Mouse (Mus musculus) thymus, adult 2 months (tissue): Measurements from ENCODE around the gene Esr1. TPM values are rescaled to one million over a fixed set of nuclear protein-coding genes. Genes with fewer than 3 reads are reported as not detected.
A peak's percentile ranks its signal among the peaks of the same experiment; 100 is the strongest.
"Not testable (repeated sequence)": the region's sequence is repeated elsewhere in the genome, so short reads cannot be mapped to it uniquely, and the experiment has no call there.

Experiments used
- DNase-seq: peaks from one replicate; pipeline ENCODE4 v3.0.0; 2021
- H3K27ac ChIP-seq: fragments of 200-500 bp; 2 replicates; pipeline ENCODE4 v1.5.1; 2012; ENCODE audit warnings: low read length, control low read depth; ENCODE audit not compliant: control insufficient read depth, insufficient read depth
- H3K27me3 ChIP-seq: fragments of 200-500 bp; 2 replicates; pipeline ENCODE4 v1.6.1; 2012; ENCODE audit warnings: mild to moderate bottlenecking, low read length, moderate library complexity, mixed read lengths; ENCODE audit not compliant: control insufficient read depth, insufficient read depth
- H3K36me3 ChIP-seq: fragments of 200-500 bp; 2 replicates; pipeline ENCODE4 v1.6.1; 2012; ENCODE audit warnings: mild to moderate bottlenecking, low read length, moderate library complexity; ENCODE audit not compliant: control insufficient read depth, insufficient read depth
- H3K4me1 ChIP-seq: fragments of 200-500 bp; replicated peaks from 2 replicates; pipeline ENCODE4 v1.6.1; 2012; ENCODE audit warnings: low read length; ENCODE audit not compliant: control insufficient read depth, insufficient read depth
- H3K4me3 ChIP-seq: fragments of 200-500 bp; 2 replicates; pipeline ENCODE4 v1.5.1; 2012; ENCODE audit warnings: mild to moderate bottlenecking, low read length, control low read depth, moderate library complexity; ENCODE audit not compliant: control insufficient read depth, insufficient read depth
- CTCF ChIP-seq: fragments of 200-500 bp; IDR thresholded peaks from 2 replicates; pipeline ENCODE4 v1.5.1; 2012; ENCODE audit warnings: mild to moderate bottlenecking, control low read depth, low read length, moderate library complexity, borderline replicate concordance; ENCODE audit not compliant: control insufficient read depth, poor library complexity, insufficient read depth; ENCODE audit errors: extremely low read depth
- POLR2A ChIP-seq: fragments of 200-500 bp; IDR thresholded peaks from 2 replicates; pipeline ENCODE4 v1.6.1; 2012; ENCODE audit warnings: mild to moderate bottlenecking, low read length, control low read depth, moderate library complexity; ENCODE audit not compliant: control insufficient read depth, poor library complexity, insufficient read depth; ENCODE audit errors: extremely low read depth
- WGBS: fragments of 180-500 bp; shearing (Covaris S2); methylation state at CpG from one replicate; pipeline ENCODE4 v1.1.7; 2018; 5-methylcytosine and 5-hydroxymethylcytosine counted together
- polyA plus RNA-seq: library from polyadenylated mRNA; depleted of rRNA; stranded (reverse); fragments of >200 nt; gene quantifications from 2 replicates; pipeline ENCODE4 v1.2.3, GENCODE M21; 2012

Esr1 gene
- polyA plus RNA-seq, 1 experiment, result 3.4 TPM

- Histone ChIP-seq H3K36me3 (no peaks in the 10 kb centered on the region), H3K4me3 (no peak overlapping the region), H3K27ac (no peak overlapping the region), H3K4me1 (no peaks in the 10 kb centered on the region), H3K27me3 (no peaks in the 10 kb centered on the region)
- TF ChIP-seq POLR2A, result no peak
- no peak for DNase-seq
- WGBS, result 97% methylated on average over 4 of the region's 4 CpGs
Observed at GRCm38 (mm10) chr10:4602466-4602865, 8.9 kb upstream of the Esr1 start.

- H3K27me3 ChIP-seq, result no peaks in the 10 kb centered on the region
- H3K27ac ChIP-seq, result no peak overlapping the region
- WGBS, result 89% methylated on average over 4 of the region's 4 CpGs
- no peaks in the 10 kb centered on the region for H3K4me1 ChIP-seq
- no peak for TF ChIP-seq POLR2A
- no peak for TF ChIP-seq CTCF
- H3K4me3 ChIP-seq, result no peak overlapping the region
- DNase-seq, result no peak
- H3K36me3 ChIP-seq, result no peaks in the 10 kb centered on the region
Observed at GRCm38 (mm10) chr10:4604527-4605209, 6.7 kb upstream of the Esr1 start.

GRCm38 (mm10) chr10:4610234-4610633 is 1.2 kb upstream of the Esr1 start:
- TF ChIP-seq CTCF (no peak), POLR2A (no peak)
- DNase-seq, result no peak
- H3K4me3 ChIP-seq, result no peak overlapping the region
- 89% methylated on average over 2 of the region's 2 CpGs for WGBS
- H3K36me3 ChIP-seq, result no peaks in the 10 kb centered on the region
- H3K4me1 ChIP-seq, result no peaks in the 10 kb centered on the region; the same call in 1 of the 2 replicates
- no peaks in the 10 kb centered on the region for H3K27me3 ChIP-seq
- no peak overlapping the region for H3K27ac ChIP-seq

GRCm38 (mm10) chr10:4612313-4613036 is 1.1 kb downstream of the Esr1 start:
- WGBS, result 3% methylated on average over 22 of the region's 22 CpGs
- no peak for TF ChIP-seq POLR2A
- no peak for TF ChIP-seq CTCF
- Histone ChIP-seq H3K4me3 (peak overlapping the region; percentile 54), H3K36me3 (no peaks in the 10 kb centered on the region), H3K4me1 (peaks cover 3% of the 10 kb centered on the region; the same call in 1 of the 2 replicates), H3K27ac (no peak overlapping the region), H3K27me3 (no peaks in the 10 kb centered on the region)
- DNase-seq, result peak; percentile 60

- Histone ChIP-seq H3K4me3 (no peak overlapping the region), H3K27ac (no peak overlapping the region), H3K36me3 (no peaks in the 10 kb centered on the region), H3K27me3 (no peaks in the 10 kb centered on the region), H3K4me1 (peaks cover 29% of the 10 kb centered on the region)
- TF ChIP-seq POLR2A (no peak), CTCF (no peak)
- DNase-seq, result no peak
- 27% methylated on average over 2 of the region's 2 CpGs for WGBS
Observed at GRCm38 (mm10) chr10:4618026-4618425, 6.6 kb downstream of the Esr1 start.

- H3K27ac ChIP-seq, result peak overlapping the region; percentile 74
- DNase-seq, result no peak
- no peak for TF ChIP-seq CTCF
- no peak for TF ChIP-seq POLR2A
- H3K4me1 ChIP-seq, result peaks cover 30% of the 10 kb centered on the region
- no peak overlapping the region for H3K4me3 ChIP-seq
- H3K36me3 ChIP-seq, result no peaks in the 10 kb centered on the region
- 55% methylated on average over 5 of the region's 5 CpGs for WGBS
- H3K27me3 ChIP-seq, result no peaks in the 10 kb centered on the region
Observed at GRCm38 (mm10) chr10:4618686-4619085, 7.3 kb downstream of the Esr1 start.

GRCm38 (mm10) chr10:4619426-4619825 is 8.0 kb downstream of the Esr1 start:
- not testable (repeated sequence) for DNase-seq, H3K36me3 ChIP-seq, H3K27me3 ChIP-seq, H3K4me3 ChIP-seq
- WGBS, result 13% methylated on average over 1 of the region's 1 CpGs
- H3K4me1 ChIP-seq, result peaks cover 31% of the 10 kb centered on the region
- peak overlapping the region; percentile 82; the same call in 1 of the 2 replicates for H3K27ac ChIP-seq
